Mouse (Mus musculus): ENCODE measurements at regions not wholly inside any gene's neighbourhood (a gene's known extent, or its start where the extent isn't known, plus 50 kb on each side); places are given as distances from the start of the nearest gene placed in this dataset.
A peak's percentile ranks its signal among the peaks of the same experiment; 100 is the strongest.

- no peak for ATAC-seq (ENCODE audit: poor library complexity, severe bottlenecking)
These were observed 56.2 kb downstream of the Gm379 start for GRCm38 (mm10) chrX:108608446-108608845.

GRCm38 (mm10) chrX:108599906-108600468 is 64.7 kb downstream of the Gm379 start:
- no peak for ATAC-seq (ENCODE audit: poor library complexity, severe bottlenecking)

- no peak for ATAC-seq (ENCODE audit: poor library complexity, severe bottlenecking)
These were observed 102.7 kb downstream of the Gm379 start for GRCm38 (mm10) chrX:108561977-108562376.

GRCm38 (mm10) chrX:108543149-108543548 is 121.5 kb downstream of the Gm379 start:
- no peak for ATAC-seq (ENCODE audit: poor library complexity, severe bottlenecking)

- ATAC-seq (ENCODE audit: poor library complexity, severe bottlenecking), result no peak
These were observed 123.3 kb downstream of the Gm379 start for GRCm38 (mm10) chrX:108541410-108541809.

- ATAC-seq (ENCODE audit: poor library complexity, severe bottlenecking), result peak; percentile 52; the same call in 1 of the 2 replicates
These were observed 127.7 kb downstream of the Gm379 start for GRCm38 (mm10) chrX:108536995-108537394.

Data from megakaryocyte, adult 5-6 weeks (primary cell).